Mouse (Mus musculus) common myeloid progenitor, adult 5-6 weeks (primary cell): Measurements from ENCODE around the gene Pdzd2. TPM values are rescaled to one million over a fixed set of nuclear protein-coding genes. Genes with fewer than 3 reads are reported as not detected.

Experiments
- ATAC-seq: replicated peaks from 2 replicates; pipeline ENCODE4 v1.8.0; 2016; ENCODE audit warnings: low read depth, mild to moderate bottlenecking, moderate TSS enrichment, inconsistent platforms; ENCODE audit not compliant: poor library complexity, severe bottlenecking
- total RNA-seq: library from RNA; stranded (forward); fragments of 200-1000, 187-1606 nt; gene quantifications from 2 replicates; pipeline ENCODE4 v1.2.3, GENCODE M21; 2017

Gene Pdzd2
- total RNA-seq, 1 experiment from 2014 or later, result 0.82 TPM

GRCm38 (mm10) chr15:12451448-12451847 lies 288.3 kb downstream of the Pdzd2 start:
- no peak for ATAC-seq

DNA sequence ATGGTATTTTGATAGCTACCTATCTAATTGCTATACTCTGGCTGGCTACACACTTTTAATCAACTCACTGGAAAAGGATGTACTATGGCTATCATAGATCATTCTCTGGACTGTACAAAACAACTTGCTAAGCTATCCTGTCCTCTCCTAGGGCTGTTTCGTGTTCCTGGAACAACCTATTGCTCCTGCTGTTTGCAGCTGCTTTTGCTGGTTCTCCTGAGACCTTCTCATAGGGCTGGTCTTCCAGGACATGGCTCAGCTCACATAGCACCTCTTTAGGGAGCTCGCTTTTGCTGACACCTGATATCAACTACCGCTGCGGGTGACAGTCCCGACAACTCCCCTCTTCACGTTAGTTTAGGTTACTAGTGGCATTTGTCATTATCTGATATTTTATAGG lies 288.9 kb downstream of the Pdzd2 start:
- no peak for ATAC-seq

- no peak for ATAC-seq
These were observed 290.4 kb downstream of the Pdzd2 start for GRCm38 (mm10) chr15:12449321-12449720.

- peak; percentile 57 for ATAC-seq
These were observed 292.7 kb downstream of the Pdzd2 start for GRCm38 (mm10) chr15:12447021-12447434.

DNA sequence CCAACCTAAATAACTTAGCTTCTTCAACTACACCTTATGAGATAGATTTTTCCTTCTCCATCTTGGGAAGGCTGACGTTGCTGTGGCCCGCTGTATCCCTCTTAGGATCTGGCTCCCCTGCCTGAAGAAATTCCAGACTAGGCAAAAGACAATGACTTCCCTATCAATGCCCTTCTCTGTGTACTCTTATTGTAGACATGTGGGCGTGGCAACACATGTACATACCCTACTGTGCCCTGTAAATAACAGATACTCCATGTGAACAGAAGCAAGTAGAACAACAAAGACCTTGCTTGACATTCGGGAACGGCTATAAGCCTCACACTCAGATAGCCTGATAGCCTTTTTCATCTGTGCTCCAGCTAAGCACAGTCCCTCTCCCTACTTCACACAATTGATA lies 295.2 kb downstream of the Pdzd2 start:
- no peak for ATAC-seq

DNA sequence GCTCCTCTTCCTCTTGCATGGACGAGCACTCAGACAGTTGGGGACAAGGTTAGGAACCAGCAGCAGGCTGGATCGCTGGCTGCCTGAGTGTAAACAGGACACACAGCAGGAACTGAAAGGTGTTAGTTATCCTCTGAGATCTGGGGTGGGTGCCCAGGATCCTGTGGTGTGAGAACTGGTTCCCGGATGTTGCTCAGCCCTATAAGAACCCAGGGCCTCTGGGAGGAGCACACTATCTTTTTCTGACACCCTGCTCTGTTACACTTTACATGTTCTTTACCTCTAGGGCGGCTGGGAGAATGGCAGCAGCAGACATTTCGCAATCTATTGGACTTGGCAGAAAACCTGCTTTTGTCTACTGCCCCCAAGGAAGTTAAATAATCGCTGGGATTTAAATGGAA lies 300.4 kb downstream of the Pdzd2 start:
- peak; percentile 34 for ATAC-seq

DNA sequence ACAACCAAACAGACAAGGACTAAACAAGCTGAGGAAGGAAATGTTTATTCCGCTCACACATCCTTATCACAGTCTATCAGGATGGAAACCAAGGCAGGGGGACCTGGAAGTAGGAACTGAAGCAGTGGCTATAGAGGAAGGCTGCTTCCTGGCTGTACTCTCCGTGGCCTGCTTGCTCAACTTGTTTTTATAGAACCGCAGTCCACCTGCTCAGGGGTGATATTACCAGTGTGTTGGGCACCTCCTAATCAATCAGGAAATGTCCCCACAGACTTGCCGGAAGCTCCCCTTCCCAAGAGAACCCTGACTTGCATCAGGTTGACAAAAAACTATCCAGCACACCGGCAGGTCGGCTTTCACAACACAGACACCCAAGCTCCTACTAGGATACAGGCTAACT lies 301.0 kb downstream of the Pdzd2 start:
- peak; percentile 52 for ATAC-seq

GRCm38 (mm10) chr15:12438081-12438480 lies 301.6 kb downstream of the Pdzd2 start:
- no peak for ATAC-seq

GRCm38 (mm10) chr15:12435910-12436309 lies 303.8 kb downstream of the Pdzd2 start:
- peak; percentile 75 for ATAC-seq

DNA sequence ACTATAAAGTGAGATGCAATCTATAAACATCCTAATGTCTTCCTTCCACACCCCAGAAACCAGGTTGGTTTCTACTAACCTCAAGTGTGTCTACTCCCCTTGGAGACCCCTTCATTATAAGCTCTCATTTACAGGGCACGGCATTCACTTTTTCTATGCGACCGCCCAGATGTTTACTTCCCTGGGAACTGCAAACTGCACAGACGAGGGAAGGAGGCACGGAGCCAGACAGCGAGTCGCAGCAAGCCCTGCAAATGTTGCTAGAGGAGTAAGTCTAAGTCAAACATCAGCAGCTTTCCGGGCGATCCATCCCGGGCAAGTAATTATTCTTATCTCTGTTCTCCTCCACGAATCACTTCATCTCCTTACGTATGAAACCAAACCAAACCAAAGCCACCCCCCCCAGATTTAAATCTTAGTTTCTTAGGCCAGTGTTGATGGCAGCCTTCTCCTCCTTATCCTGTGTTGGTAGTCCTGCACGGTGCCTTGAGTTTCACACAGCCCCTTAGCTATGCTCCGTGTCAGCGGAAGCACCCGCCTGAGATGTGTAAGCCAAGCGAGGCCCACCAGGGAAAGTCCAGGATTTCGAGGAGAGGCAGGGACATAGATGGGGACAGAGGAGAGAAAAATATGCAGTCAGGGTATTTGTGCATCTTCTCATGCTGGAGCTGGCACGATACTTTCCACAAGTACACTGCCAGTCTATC lies 305.7 kb downstream of the Pdzd2 start:
- ATAC-seq, result no peak

DNA sequence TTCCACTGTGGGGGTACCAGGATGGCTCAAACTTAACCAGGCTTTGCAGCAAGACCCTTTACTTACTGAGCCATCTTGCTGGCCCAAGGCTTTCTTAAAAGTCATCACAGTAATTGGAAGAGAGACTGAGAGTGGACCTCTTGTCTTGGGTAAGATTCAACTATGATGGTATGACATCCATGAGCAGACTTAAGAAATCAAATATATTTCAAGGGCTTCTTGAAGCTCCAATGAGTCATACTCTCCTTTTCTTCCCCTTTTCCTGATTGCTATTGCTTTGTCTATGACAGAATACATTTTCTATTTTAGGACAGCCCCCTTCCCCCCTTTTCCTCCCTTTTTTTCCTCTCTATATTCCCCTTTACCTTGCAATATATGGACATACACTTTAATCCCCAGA lies 306.8 kb downstream of the Pdzd2 start:
- no peak for ATAC-seq

- ATAC-seq, result no peak
These were observed 307.4 kb downstream of the Pdzd2 start for GRCm38 (mm10) chr15:12432320-12432719.

- ATAC-seq, result no peak
These were observed 308.0 kb downstream of the Pdzd2 start for GRCm38 (mm10) chr15:12431684-12432083.

DNA sequence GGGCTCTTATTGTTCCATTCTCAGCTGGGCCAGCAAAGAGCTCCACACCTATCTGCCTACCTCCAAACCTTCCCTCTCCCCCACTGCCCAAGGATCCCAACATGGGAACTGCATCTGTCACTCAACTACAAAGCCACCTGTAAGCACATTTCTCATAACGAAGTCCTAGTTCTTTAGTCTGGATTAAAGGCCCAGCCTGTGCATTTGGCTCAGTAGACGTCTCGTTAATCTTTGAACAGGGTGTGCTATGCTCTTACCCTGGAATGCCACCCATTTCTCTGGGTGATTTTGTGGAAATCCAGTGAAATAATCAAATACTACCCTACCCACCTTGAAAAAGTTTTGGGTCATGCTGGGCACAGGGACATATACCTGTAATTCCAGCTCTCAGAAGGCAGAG lies 308.5 kb downstream of the Pdzd2 start:
- no peak for ATAC-seq

- ATAC-seq, result no peak
These were observed 309.1 kb downstream of the Pdzd2 start for GRCm38 (mm10) chr15:12430670-12431069.

GRCm38 (mm10) chr15:12429572-12430431 lies 309.9 kb downstream of the Pdzd2 start:
- peak; percentile 62 for ATAC-seq

GRCm38 (mm10) chr15:12427818-12428217 lies 311.9 kb downstream of the Pdzd2 start:
- no peak for ATAC-seq

- no peak for ATAC-seq
These were observed 313.4 kb downstream of the Pdzd2 start for GRCm38 (mm10) chr15:12426342-12426741.

GRCm38 (mm10) chr15:12425049-12425627 lies 314.6 kb downstream of the Pdzd2 start:
- ATAC-seq, result peak; percentile 23; the same call in 1 of the 2 replicates

DNA sequence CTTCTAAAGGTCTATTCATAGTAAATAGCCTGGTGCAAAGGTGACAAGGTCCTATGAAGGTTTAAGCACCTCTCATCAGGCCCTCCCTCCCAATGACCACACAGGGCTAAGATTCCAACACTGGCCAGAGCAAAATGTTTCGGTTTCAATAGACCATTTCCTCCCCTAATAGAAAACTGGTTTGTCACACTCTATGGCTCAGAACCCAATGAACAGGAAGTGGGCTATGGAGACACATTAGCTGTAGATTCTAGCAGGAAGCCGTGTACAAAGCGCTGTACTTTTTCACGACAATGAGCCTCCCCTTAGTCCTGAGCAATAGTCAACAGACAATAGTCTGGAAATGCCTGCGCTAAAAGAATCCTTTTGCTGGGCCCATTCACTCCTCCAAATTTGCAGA lies 315.5 kb downstream of the Pdzd2 start:
- ATAC-seq, result peak; percentile 70

GRCm38 (mm10) chr15:12420915-12421314 lies 318.8 kb downstream of the Pdzd2 start:
- peak; percentile 62 for ATAC-seq
